Mouse (Mus musculus): ENCODE data around the gene Imp3. TPM values are rescaled to one million over a fixed set of nuclear protein-coding genes. Genes with fewer than 3 reads are reported as not detected.
"Not testable (repeated sequence)": the region's sequence is repeated elsewhere in the genome, so short reads cannot be mapped to it uniquely, and the experiment has no call there.

Gene Imp3
- polyA plus RNA-seq, 1 experiment from 2014 or later, result 123 TPM

DNA sequence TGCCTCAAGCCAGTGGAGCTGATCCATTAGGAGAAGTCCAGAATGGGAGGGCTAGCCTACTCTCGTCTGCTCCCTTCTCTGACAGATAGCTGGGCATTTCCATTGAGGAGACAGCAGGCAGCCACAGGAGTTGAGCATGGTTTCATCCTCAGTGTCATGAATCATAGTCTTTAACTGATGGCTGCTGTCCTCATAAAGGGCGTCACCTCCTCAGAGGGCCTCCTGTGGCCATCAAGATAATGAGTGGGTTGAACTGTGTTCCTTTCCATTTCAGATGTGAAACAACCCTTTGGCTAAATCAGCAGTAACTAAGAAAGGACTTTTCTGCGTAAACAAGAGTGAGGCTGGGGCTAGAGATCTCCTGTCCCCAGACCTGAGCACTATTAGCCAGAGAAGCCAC lies 33.6 kb upstream of the Imp3 start:
- 79% methylated on average over 3 of the region's 3 CpGs for WGBS
- H3K36me3 ChIP-seq (ENCODE audit: insufficient read depth, low read length), result no peaks in the 10 kb centered on the region

GRCm38 (mm10) chr9:56907549-56907948 lies 29.7 kb upstream of the Imp3 start:
- Histone ChIP-seq H3K36me3 (ENCODE audit: insufficient read depth, low read length) (no peaks in the 10 kb centered on the region), H3K4me2 (ENCODE audit: low read length) (no peak overlapping the region), H3K4me1 (replicated peaks; ENCODE audit: insufficient read depth, low read length) (no peaks in the 10 kb centered on the region), H3K4me3 (replicated peaks; ENCODE audit: low read depth, low read length) (no peak overlapping the region), H3K9ac (ENCODE audit: low read depth, low read length) (no peak overlapping the region), H3K9me3 (replicated peaks; ENCODE audit: low read length) (no peaks in the 10 kb centered on the region), H3K27me3 (ENCODE audit: insufficient read depth, low read length) (no peaks in the 10 kb centered on the region), H3K27ac (no peak overlapping the region)
- TF ChIP-seq CTCF (IDR thresholded peaks at IDR 0.05; ENCODE audit: low read depth), result no peak
- 73% methylated on average over 9 of the region's 9 CpGs for WGBS
- no peak for ATAC-seq (replicated peaks; ENCODE audit: low FRiP score, low read depth)
- DNase-seq (ENCODE audit: low spot score), result no peak

More for the DNA sequence above, 33.6 kb upstream of the Imp3 start:
- Histone ChIP-seq H3K4me3 (replicated peaks; ENCODE audit: low read depth, low read length) (no peak overlapping the region), H3K4me2 (ENCODE audit: low read length) (no peak overlapping the region), H3K27ac (no peak overlapping the region), H3K4me1 (replicated peaks; ENCODE audit: insufficient read depth, low read length) (peaks cover 11% of the 10 kb centered on the region), H3K9me3 (replicated peaks; ENCODE audit: low read length) (no peaks in the 10 kb centered on the region), H3K27me3 (ENCODE audit: insufficient read depth, low read length) (no peaks in the 10 kb centered on the region), H3K9ac (ENCODE audit: low read depth, low read length) (no peak overlapping the region)
- no peak for TF ChIP-seq CTCF (IDR thresholded peaks at IDR 0.05; ENCODE audit: low read depth)
- no peak for DNase-seq (ENCODE audit: low spot score)
- no peak for ATAC-seq (replicated peaks; ENCODE audit: low FRiP score, low read depth)

DNA sequence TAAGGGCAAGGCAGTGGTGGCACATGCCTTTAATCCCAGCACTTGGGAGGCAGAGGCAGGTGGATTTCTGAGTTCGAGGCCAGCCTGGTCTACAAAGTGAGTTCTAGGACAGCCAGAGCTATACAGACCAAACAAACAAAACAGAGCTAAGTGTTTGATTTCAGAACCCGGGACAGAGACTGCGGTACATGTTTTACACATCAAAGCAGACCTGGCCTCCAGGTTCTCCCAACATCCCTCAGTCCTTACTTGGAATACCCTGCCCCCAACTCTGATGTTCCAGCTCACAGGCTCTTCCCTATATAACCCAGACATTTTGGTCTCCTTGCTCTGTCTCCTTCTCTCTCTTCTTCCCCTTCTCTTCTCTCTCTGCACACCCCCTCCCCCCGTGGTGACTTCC lies 27.3 kb upstream of the Imp3 start:
- H3K27ac ChIP-seq; H3K4me3 ChIP-seq (replicated peaks; ENCODE audit: low read depth, low read length); H3K4me1 ChIP-seq (replicated peaks; ENCODE audit: insufficient read depth, low read length); H3K9me3 ChIP-seq (replicated peaks; ENCODE audit: low read length); H3K4me2 ChIP-seq (ENCODE audit: low read length); H3K36me3 ChIP-seq (ENCODE audit: insufficient read depth, low read length); ATAC-seq (replicated peaks; ENCODE audit: low FRiP score, low read depth); DNase-seq (ENCODE audit: low spot score); H3K27me3 ChIP-seq (ENCODE audit: insufficient read depth, low read length); H3K9ac ChIP-seq (ENCODE audit: low read depth, low read length): not testable (repeated sequence)
- WGBS, result 44% methylated on average over 4 of the region's 4 CpGs

- WGBS, result 65% methylated on average over 1 of the region's 1 CpGs
- Histone ChIP-seq H3K9me3 (replicated peaks; ENCODE audit: low read length) (no peaks in the 10 kb centered on the region), H3K4me2 (ENCODE audit: low read length) (no peak overlapping the region), H3K36me3 (ENCODE audit: insufficient read depth, low read length) (no peaks in the 10 kb centered on the region), H3K27ac (no peak overlapping the region), H3K4me3 (replicated peaks; ENCODE audit: low read depth, low read length) (no peak overlapping the region), H3K4me1 (replicated peaks; ENCODE audit: insufficient read depth, low read length) (no peaks in the 10 kb centered on the region), H3K9ac (ENCODE audit: low read depth, low read length) (no peak overlapping the region), H3K27me3 (ENCODE audit: insufficient read depth, low read length) (no peaks in the 10 kb centered on the region)
- DNase-seq (ENCODE audit: low spot score) (no peak), ATAC-seq (replicated peaks; ENCODE audit: low FRiP score, low read depth) (no peak)
- no peak for TF ChIP-seq CTCF (IDR thresholded peaks at IDR 0.05; ENCODE audit: low read depth)
Measured at GRCm38 (mm10) chr9:56911017-56911416, 26.3 kb upstream of the Imp3 start.

GRCm38 (mm10) chr9:56913991-56914390 lies 23.3 kb upstream of the Imp3 start:
- 77% methylated on average over 9 of the region's 9 CpGs for WGBS
- H3K4me1 ChIP-seq (replicated peaks; ENCODE audit: insufficient read depth, low read length), result no peaks in the 10 kb centered on the region
- TF ChIP-seq CTCF (IDR thresholded peaks at IDR 0.05; ENCODE audit: low read depth), result no peak
- H3K9ac ChIP-seq (ENCODE audit: low read depth, low read length), result no peak overlapping the region
- DNase-seq (ENCODE audit: low spot score) (no peak), ATAC-seq (replicated peaks; ENCODE audit: low FRiP score, low read depth) (no peak)
- no peak overlapping the region for H3K27ac ChIP-seq
- no peak overlapping the region for H3K4me3 ChIP-seq (replicated peaks; ENCODE audit: low read depth, low read length)
- no peak overlapping the region for H3K4me2 ChIP-seq (ENCODE audit: low read length)
- no peaks in the 10 kb centered on the region for H3K9me3 ChIP-seq (replicated peaks; ENCODE audit: low read length)
- H3K27me3 ChIP-seq (ENCODE audit: insufficient read depth, low read length), result no peaks in the 10 kb centered on the region
- peaks cover 17% of the 10 kb centered on the region for H3K36me3 ChIP-seq (ENCODE audit: insufficient read depth, low read length)

- DNase-seq (ENCODE audit: low spot score) (no peak), ATAC-seq (replicated peaks; ENCODE audit: low FRiP score, low read depth) (no peak)
- no peak overlapping the region for H3K4me2 ChIP-seq (ENCODE audit: low read length)
- H3K4me1 ChIP-seq (replicated peaks; ENCODE audit: insufficient read depth, low read length), result no peaks in the 10 kb centered on the region
- H3K27me3 ChIP-seq (ENCODE audit: insufficient read depth, low read length), result no peaks in the 10 kb centered on the region
- TF ChIP-seq CTCF (IDR thresholded peaks at IDR 0.05; ENCODE audit: low read depth), result no peak
- H3K4me3 ChIP-seq (replicated peaks; ENCODE audit: low read depth, low read length), result no peak overlapping the region
- 76% methylated on average over 1 of the region's 1 CpGs for WGBS
- no peak overlapping the region for H3K27ac ChIP-seq
- peaks cover 17% of the 10 kb centered on the region for H3K36me3 ChIP-seq (ENCODE audit: insufficient read depth, low read length)
- H3K9me3 ChIP-seq (replicated peaks; ENCODE audit: low read length), result no peaks in the 10 kb centered on the region
- H3K9ac ChIP-seq (ENCODE audit: low read depth, low read length), result no peak overlapping the region
Measured at GRCm38 (mm10) chr9:56915116-56915515, 22.2 kb upstream of the Imp3 start.

DNA sequence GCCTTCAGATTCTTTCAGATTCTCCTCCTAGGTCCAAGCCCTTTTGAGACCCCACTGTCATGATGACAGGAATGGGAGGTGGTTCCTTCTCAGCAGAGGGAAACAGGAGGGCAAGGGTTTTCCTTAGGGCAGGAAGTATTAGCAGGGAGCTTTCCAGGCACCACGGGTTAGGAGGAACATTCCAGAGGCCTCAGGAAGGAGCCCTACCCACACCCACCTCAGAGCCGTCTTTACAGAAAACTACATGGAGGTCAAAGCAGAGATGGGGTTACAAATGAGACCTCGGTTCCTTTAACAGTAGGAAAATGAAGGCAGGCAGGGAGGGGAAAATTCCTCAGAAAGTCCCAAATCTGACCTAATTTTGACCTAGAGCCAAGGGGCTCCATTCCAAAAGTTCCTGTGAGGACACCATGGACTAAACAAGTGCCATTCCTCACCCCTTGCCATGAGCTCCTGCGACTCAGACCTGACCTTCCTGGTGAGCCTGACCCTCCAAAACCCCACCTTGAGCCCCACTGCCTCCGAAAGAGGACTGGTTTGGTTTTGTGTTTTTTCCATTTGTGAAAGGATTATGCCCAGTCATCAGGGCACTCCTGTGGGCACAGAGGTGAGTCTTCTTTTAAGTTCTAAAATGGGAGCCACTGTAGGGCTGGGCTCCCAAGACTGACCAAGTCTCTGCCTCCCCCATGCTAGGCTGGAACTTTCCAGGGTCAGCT lies 21.4 kb upstream of the Imp3 start:
- Histone ChIP-seq H3K27ac (no peak overlapping the region), H3K4me2 (ENCODE audit: low read length) (no peak overlapping the region), H3K4me1 (replicated peaks; ENCODE audit: insufficient read depth, low read length) (no peaks in the 10 kb centered on the region), H3K4me3 (replicated peaks; ENCODE audit: low read depth, low read length) (no peak overlapping the region), H3K36me3 (ENCODE audit: insufficient read depth, low read length) (peaks cover 17% of the 10 kb centered on the region), H3K9ac (ENCODE audit: low read depth, low read length) (no peak overlapping the region), H3K27me3 (ENCODE audit: insufficient read depth, low read length) (no peaks in the 10 kb centered on the region), H3K9me3 (replicated peaks; ENCODE audit: low read length) (no peaks in the 10 kb centered on the region)
- TF ChIP-seq CTCF (IDR thresholded peaks at IDR 0.05; ENCODE audit: low read depth), result no peak
- WGBS, result 64% methylated on average over 5 of the region's 5 CpGs
- DNase-seq (ENCODE audit: low spot score), result no peak
- ATAC-seq (replicated peaks; ENCODE audit: low FRiP score, low read depth), result no peak
